Mouse (Mus musculus) R1 (cell line): ENCODE measurements at regions not wholly inside any gene's neighbourhood (a gene's known extent, or its start where the extent isn't known, plus 50 kb on each side); places are given as distances from the start of the nearest gene placed in this dataset.
A peak's percentile ranks its signal among the peaks of the same experiment; 100 is the strongest.

Source experiments
- DNase-seq: peaks from one replicate; pipeline ENCODE4 v3.0.0-alpha.2; 2018; ENCODE audit warnings: low read depth, low spot score

DNA sequence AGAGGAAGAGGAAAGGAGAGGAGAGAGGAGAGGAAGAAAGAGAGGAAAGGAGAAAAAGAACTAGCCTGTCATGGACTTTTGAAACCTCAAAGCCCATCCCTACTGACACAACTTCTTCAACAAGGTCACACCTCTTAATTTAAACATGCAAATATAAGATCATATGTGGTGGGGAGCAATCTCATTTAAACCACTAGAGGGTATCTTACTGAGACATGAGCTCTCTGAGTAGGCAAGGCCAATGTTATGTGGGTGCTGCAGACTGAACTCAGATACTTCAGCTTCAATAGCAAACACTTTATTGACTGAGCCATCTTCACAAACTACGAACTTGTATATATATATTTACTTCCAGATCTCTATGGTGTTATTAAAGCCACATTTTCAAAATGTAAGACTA lies 156.9 kb downstream of the Mex3b start:
- DNase-seq = peak; percentile 14

DNA sequence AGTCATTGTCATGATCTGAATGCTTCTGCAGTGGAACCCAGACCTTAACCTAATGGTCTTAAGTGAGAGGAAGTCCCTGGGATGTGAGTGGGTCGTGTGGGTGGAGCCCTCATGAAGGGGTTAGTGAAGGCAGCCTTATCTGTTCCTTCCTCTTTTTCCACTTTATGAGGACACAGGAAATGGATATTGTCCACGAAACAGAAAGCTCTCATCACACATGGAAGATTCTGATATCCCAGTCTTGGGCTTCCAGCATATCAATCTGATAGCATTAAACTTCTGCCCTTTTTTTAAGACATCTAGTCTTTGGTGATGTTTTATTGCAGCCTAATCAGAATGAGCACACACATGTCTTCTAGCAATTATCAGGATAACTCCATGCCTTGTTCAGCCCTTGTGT lies 164.0 kb downstream of the Mex3b start:
- no peak for DNase-seq

DNA sequence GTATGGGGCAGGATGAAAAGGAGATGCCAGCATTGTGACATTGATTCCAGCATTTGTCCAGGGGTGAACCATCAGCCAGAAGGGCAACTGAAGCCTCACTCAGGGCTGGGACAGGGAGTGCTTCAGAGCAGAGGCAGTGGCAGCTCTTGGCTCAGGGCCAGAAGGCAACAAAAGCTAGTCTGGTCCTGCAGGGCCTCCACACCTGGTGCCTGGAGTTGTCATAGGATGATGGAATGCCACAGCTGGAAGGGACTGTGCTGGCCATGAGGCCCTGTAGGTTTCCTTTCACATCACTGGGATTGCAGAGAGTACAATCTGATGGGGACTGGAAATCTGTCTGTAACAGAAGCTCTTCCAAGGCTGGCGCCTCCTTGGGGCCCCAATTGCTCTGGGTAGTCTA lies 164.9 kb downstream of the Mex3b start:
- DNase-seq = no peak

DNA sequence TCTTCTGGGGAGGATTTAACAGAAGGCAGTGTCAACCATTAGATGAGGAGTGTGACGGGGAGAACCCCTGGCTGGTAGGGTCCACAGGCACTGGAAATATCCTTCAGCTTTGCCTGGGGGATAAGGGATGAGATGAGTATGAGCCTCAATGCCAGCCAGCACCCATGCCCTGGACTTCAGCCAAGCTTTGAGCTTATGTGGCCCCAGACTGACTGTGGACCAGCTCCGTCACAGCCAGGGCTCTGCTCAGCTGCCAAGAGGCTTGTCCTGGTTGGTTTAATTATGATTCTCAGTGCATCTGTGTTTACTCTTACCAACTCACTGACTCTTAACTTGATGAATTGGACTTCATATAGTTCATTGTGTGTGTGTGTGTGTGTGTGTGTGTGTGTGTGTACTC lies 165.8 kb downstream of the Mex3b start:
- DNase-seq = no peak

DNA sequence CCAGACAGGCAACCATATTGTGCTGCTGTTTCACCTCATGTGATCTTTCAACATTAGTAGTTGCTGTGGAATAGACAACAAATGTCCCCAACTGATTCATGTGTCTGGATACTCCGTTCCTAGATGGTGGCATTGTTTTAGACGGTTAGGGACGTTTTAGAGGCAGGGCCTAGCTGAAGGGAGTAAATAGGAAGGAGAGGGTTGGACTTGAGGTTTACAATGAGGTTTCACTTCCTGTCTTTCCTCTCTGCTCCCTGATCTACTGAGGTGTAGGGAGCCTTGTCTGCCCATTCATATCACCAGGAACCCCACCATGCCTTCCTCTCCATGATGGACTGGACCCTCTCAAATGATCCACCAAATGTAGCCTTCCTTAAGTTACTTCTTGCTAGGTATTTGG lies 168.1 kb downstream of the Mex3b start:
- DNase-seq = no peak

DNA sequence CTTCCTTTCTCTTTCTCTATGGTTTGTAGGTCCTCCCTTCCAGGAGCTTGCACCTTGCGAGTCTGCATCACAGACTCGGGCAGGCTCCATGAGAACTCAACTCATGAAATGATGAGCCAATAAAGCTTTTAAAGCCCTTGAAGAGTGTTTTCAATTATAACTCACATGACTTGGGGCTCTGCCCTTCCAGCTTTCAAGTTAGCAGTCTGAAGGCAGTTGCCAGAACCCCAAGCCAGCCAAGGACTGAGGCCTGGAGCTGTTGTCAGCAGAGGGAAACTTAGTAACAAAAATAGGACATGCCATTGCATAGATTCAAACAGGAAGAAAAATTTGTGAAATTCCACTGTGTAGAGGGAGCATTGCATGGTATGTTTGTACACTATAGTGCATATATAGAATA lies 169.3 kb downstream of the Mex3b start:
- DNase-seq = no peak

DNA sequence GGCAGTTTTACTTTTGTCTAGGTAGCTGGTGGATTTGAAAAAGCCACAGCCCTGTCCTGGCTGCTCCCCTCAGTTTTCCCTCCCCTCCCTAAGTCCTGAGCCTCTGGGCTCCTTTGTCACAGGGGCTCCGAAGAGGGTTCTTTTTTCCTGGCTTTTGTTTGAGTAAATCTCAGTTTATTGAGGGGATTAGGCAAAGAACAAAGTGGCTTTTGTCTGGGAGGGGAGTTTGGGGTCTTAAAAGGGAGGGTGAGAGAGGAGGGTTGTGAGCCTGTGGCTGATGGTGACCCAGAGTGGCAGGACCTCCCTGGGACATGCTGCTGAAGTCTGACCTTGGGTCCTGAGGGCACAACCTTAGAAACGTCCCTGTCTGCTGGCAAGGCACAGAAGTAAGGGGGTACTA lies 170.0 kb downstream of the Mex3b start:
- DNase-seq = peak; percentile 27

DNA sequence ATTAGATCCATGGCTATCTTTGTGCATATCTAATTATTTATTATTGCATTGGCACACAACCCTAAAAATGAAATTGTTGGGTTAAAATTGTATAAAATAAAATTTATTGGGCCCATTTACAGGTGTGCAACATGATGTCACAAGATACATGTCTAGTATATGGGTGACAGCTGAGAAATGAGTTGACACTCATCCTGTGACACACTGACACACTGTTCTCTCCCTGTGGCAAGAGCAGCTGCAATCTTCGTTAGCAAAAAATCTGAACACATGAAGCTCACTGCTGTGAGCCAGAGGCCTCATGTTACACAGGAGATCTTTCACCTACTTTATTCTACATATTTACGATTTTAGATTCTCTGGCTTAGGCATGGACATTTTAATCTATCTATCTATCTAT lies 170.6 kb downstream of the Mex3b start:
- DNase-seq = no peak

DNA sequence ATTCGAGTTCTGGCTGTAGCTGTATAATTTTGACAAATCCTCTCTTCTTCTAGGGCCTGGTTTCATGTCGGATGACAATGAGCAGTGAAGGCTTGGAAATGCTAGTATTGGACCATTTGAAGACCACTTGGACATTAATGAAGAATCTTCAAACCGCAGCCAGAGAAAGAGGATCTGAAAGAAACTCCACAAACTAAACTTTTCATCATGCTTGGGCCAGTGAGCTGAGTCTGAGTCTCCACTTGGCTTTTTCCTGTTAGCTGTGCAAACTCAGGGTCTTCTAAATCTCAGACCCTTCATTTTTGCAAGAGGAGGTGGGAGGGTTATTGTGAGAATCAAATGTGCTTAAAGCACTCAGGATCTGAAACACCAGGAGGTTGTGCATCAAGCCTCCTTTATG lies 176.6 kb downstream of the Mex3b start:
- DNase-seq = no peak

DNA sequence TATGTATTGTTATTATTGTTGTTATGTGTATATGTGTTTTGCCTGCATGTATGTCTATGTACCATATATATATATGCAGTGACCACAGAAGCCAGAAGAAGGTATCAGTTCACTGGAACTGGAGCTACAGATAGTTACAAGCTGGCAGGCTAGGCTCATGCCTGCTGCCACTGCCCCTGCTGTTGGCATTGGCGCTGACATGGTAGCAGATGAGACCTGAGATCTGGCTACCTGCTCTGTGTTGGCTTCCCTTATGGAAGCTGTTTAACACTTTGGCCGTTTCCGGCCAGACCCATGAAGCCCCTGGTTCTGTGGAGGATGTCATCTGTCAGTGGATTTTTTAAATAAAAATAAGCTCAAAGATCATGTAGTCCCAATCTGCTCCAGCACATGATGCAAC lies 178.1 kb downstream of the Mex3b start:
- DNase-seq = no peak

DNA sequence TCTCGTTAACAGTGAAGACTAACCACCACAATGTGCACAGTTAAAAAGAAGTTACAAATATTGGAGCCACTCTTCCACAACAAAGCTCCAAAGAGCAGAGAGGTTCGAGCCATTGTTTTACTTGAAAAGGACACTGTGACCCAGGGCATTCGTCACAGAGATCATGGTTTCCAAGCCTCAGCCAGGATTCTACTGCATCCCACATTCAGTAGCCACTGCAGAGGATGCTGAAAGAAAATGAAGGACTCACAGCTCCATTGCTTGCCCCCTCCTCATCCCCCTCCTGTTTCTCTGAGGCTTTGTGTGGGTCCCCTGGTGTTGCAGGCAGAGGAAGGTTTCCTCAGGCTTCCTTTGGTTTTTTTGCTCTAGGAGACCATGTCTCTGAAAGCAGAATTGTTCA lies 182.9 kb downstream of the Mex3b start:
- DNase-seq = no peak

DNA sequence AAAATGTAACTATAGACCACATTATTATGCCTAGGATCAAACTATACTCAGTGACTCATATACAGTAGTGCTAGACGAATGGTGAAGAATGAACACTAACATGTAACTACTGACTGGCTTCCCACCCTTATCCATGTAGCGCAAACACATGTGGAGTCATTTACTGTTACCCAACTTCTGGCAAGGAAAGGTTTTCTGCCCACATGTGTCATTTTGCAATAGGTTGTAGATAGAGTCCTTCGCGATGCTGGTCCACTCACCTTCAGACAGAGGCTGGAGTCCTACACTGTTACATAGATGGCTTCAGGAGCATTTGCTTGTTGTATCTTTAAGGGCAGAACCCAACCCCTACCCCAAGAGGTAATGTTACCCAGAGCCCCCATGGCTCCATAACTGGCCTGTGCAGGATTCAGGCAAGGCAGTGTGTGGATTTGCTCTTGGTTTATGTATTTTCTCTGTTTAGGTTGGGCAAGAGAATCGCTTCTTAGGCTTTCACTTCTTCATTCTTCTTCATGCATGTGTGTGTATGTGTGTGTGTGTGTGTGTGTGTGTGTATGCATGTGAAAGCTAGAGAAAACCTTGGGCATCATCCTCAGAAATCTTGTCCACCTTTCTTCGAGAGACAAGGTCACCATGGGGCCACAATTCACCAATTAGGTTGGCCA lies 183.8 kb downstream of the Mex3b start:
- no peak for DNase-seq

DNA sequence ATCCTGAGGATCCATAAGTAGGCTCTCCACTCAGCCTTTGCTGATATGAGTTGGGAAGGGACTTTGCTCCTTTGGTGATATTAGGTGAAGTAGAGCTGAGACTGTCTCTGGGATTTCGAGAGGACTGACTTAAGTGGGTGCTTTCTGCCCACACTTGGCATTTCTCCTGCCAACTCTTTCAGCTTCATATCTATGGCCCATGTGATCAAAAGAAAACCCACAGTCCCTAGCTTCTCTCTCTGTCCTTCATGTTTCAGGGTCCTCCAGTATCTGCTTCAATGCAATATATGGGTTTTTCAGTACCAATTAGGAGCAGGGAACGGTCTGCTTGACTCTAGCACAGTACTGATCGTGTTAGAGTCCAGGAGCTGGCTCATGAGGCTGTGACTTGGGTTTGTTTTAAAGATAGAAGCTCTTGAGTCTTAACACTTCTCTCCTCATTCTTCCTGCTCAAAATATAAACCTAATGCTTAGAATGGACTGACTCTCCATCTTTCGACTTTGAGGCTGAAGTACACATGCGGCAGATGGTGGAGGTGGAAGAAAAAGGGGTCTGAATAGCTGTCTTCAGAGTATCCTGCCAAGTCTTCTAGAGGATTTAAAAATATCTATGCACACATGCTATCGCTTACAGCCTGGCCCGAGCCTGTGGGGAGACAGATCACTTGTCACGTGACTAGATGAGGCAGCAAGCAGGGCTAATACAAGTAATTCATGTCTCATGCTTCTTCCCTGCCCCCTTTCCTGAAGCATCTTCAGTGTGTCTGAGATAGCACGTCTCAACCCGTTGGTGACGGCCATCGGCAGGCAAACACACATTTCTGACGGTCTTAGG lies 189.2 kb downstream of the Mex3b start:
- no peak for DNase-seq

DNA sequence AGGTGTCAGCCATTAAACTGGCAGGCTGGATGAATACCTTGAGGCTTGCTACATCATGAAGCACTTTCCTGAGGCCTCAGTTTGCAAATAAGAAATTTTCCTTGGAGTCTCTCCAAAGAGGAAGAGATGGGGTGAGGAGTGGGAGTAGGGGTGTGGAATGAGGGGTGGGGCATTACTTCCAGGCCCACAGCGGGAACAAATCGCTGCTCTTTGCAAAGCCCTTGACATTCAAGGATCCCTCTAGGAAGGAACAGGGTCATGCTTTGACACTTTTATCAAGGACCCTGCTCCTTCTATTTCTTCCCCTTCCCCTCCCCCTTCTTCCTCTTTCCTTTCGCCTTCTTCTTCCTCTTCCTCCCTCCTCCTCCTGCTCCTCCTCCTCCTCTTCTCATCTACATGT lies 193.2 kb downstream of the Mex3b start:
- peak; percentile 66 for DNase-seq

DNA sequence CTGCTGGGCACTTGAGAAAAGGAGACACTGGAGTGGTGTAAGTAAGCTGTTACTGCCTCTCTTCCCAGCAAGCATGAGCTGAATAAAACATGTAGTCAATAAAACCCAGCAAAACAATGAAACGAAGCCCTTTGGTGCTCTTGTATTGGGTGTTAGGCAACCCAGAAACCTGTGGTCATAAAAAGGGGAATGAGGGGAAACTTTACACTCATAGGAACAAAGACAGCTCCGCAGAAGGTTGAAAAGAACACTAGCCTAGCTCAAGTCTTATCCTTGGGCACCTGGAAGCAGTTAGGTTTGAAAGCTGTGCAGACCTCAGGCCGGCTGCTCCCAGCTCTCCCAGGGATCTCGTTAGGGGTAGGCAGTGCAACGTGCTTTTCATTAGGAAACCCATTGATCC lies 193.6 kb downstream of the Mex3b start:
- peak; percentile 42 for DNase-seq

DNA sequence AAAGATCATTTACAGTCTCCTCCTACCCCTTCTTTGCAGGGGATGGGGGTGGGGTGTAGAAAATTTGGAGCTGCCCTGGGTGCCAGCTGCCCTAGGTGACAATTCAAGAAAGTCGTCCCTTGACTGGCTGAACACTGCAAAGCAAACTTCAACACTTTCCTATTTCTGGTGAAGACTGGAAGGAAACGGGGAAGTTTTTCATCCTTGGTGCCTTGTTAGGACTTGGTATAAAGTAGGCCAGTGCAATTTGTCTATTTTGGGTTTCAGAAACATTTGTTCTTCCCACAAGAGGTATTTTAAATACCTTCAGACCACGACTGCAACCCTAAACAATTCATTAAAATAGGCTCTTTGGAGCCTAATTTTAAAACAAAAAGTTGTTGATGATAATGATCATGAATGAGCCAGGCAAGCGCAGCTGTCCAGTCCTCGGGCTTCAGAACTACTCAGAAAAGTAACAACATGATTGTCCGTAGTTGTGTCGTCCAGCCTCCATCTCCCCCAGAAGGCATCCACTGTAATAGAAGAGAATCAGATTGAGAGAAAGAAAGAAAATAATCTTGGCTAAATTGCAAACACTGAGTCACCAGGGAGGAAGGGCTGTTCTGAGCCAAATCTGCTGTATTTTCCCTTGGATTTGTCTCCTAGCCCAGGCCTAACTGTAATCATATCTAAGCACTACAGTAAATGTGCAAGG lies 194.2 kb downstream of the Mex3b start:
- DNase-seq = no peak

DNA sequence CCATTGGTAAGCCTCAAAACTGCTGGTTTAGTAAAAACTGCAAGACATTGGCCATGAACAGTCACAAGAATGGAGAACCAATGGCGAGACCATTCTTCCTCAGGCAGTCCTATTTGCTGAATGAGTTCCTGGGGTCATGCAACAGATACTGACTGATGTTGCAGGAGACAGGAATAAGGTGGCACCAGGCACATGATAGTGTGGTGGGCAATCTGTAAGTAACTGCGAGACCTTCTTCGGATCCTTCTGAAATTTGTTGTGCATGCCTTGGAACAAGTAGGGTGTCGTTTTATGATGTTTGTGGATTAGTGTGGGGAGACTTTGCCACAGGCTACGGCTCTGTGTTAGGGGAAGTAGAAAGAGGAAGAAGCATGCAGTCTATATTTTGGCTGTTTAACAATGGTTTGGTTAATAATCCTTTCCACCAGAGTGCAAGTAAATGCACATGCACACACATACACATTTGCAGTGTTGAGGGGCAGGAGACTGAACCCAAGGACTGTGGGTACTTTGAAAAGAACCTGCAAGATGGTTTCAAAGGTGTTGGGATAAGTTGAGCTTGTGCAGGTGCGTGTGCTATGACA lies 194.9 kb downstream of the Mex3b start:
- no peak for DNase-seq

DNA sequence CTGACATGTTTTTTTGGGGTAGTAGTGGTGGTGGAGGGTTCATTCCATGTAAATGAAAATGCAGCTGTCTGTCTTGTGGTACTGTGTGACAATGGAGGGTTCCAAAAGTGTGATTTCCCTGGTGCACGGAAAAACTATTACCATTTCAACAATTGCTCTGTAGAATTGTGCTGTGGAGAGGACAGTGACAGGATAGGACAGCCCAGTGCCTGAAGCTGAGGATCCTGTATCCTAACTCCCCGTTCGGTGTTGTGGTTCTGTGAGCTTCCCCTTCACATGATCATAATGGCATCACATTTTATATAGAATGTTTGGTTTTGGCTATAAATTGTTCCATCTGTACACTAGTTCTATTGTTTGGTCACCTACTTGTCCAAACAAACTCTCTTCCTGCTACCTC lies 196.4 kb downstream of the Mex3b start:
- DNase-seq = no peak

DNA sequence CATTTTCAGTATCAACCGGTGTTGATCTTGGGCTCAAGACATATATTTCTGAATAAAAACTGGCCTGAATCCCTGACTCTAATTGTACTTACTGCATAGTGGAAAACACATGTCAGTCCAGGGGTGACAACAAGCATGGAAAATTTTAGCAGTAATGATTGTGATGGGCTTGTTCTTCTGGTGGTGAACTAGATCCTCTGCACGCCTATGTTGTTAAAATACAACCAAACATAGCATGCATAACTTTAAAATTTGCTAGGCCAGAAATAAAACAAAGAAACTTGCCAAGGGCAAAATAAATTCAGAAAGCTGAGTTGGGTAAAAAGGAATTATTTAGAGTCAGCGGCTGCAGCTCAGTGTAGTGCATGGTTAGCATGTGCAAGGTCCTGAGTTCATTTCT lies 198.2 kb downstream of the Mex3b start:
- DNase-seq = no peak

DNA sequence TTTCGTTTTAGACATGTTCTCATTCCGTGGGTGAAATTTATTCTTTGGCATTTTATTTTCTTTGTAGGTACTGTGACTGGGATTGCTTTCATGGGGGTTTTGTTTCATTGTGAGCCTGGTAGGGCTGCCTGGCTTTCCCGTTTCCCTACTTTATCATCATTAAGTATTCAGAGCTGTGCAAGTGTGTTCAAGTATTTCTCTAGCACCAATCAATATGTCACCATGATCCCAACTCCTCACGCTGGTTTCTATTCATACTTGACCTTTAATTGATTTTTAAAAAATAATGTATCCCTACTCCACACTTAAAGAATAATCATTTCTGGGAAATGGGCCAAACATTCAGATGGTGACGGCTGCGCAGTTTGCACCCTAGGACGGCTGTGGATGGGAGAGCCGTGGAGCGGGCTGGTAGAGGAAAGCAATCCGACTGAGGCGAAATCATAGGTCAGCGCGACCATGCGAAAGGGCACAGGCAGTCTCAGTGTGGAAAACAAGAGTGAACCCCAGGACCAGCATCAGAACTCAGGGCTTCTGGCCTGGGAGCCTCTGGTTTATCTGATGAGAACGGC lies 207.4 kb downstream of the Mex3b start:
- DNase-seq = no peak

DNA sequence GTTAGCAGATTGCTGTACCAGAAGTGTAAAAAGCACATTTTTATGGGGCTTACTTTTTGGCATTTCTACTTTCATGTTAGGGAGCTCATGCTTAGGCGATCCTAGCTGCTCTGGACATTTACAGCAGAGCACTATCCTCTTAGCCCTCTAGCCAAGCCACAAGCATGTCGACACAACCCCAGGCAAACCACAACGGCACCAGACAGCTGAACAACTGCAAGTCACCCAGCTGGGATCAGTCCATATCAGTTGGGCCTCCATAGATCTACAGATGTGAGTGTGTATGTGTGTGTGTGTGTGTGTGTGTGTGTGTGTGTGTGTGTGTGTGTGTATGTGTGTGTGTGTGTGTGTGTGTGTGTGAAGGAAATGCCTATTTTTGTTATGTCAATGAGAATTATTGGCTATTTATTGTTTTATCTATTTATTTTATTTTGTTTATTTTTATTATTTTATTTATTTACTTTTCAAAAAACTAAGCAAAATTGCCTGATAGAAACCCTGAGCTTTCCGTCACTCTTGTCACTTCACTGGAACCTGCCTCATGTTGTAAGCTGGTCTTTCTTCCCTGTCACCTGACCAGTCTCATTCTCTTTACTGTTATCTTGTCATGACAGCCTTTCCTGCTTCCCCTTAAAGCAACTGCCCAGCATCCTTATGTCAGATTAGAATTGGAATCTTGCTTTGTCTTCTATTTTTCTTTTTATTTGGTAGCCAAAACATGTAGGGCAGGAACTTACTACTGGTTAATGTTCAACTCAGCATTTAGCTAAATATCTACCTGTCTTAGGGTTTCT lies 208.2 kb downstream of the Mex3b start:
- no peak for DNase-seq
